Mouse (Mus musculus): Measurements from ENCODE around the gene Med18. TPM values are rescaled to one million over a fixed set of nuclear protein-coding genes. Genes with fewer than 3 reads are reported as not detected.
"Not testable (repeated sequence)": the region's sequence is repeated elsewhere in the genome, so short reads cannot be mapped to it uniquely, and the experiment has no call there.

The Med18 gene
- total RNA-seq, 2 experiments from 2014 or later: 8.7 to 9.4 TPM

DNA sequence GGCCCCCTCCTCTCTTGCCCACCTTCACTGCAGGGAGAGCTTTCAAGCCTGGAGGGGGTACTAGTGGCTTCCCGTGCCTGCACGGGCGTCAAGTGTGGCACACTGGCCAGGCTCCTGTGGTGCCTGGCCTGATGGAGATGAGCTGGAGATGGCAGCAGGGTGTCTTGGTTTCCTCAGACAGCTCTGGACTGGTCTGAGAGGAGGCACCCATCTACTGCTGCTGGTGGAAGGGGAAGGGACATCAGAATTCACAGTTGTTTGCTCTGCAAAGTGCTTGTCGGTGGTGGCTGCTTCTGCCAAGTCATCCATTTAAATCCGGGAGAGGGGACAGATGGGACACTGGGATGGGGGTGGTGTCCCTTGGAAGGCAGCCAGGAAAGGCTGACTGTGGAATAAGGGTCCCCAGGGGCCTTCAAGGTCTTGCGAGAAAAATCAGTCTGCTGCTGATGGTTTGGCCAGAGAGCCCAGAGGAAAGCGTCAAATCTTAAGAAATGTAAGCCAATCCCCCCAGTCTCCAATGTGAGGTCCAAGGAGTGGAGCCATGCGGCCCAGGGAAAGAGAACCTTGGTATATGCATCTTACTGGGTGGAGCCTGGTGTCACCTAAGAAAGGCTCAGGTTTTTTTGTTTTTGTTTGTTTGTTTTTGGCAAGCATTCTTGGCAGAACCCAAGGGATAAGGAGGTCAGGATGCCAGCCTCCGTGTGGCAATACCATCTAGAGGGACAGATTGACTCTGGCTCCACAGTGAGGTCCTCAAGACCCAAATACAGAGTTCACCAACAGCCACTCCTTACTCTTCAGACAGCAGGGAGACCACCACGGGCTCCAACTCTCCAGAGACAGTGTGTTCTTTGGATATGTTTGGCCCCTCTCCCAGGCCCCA is 28.7 kb upstream of the Med18 start:
- Histone ChIP-seq H3K27ac (peak overlapping the region; percentile 61), H3K4me3 (no peak overlapping the region)
- DNase-seq (ENCODE audit: low spot score in 2 of 2): peak; percentile 12 to 56
- no peak for TF ChIP-seq CTCF (conservative IDR thresholded peaks at IDR 0.05)

- H3K4me3 ChIP-seq: no peak overlapping the region
- TF ChIP-seq CTCF (conservative IDR thresholded peaks at IDR 0.05): no peak
- H3K27ac ChIP-seq: peak overlapping the region; percentile 61
- no peak for DNase-seq (ENCODE audit: low spot score in 2 of 2)
These were observed 28.0 kb upstream of the Med18 start for GRCm38 (mm10) chr4:132491748-132492147.

GRCm38 (mm10) chr4:132491057-132491456 is 27.3 kb upstream of the Med18 start:
- Histone ChIP-seq H3K27ac (no peak overlapping the region), H3K4me3 (no peak overlapping the region)
- no peak for DNase-seq (ENCODE audit: low spot score in 2 of 2)
- TF ChIP-seq CTCF (conservative IDR thresholded peaks at IDR 0.05): no peak

- no peak overlapping the region for H3K4me3 ChIP-seq
- TF ChIP-seq CTCF (conservative IDR thresholded peaks at IDR 0.05): no peak
- no peak overlapping the region for H3K27ac ChIP-seq
- DNase-seq (ENCODE audit: low spot score in 2 of 2): no peak
These were observed 26.7 kb upstream of the Med18 start for GRCm38 (mm10) chr4:132490273-132491010.

- H3K4me3 ChIP-seq: no peak overlapping the region
- no peak for DNase-seq (ENCODE audit: low spot score in 2 of 2)
- no peak for TF ChIP-seq CTCF (conservative IDR thresholded peaks at IDR 0.05)
- no peak overlapping the region for H3K27ac ChIP-seq
These were observed 25.3 kb upstream of the Med18 start for GRCm38 (mm10) chr4:132488976-132489375.

- H3K27ac ChIP-seq: no peak overlapping the region
- no peak for TF ChIP-seq CTCF (conservative IDR thresholded peaks at IDR 0.05)
- no peak overlapping the region for H3K4me3 ChIP-seq
- DNase-seq (ENCODE audit: low spot score in 2 of 2): no peak
These were observed 24.8 kb upstream of the Med18 start for GRCm38 (mm10) chr4:132488521-132488920.

DNA sequence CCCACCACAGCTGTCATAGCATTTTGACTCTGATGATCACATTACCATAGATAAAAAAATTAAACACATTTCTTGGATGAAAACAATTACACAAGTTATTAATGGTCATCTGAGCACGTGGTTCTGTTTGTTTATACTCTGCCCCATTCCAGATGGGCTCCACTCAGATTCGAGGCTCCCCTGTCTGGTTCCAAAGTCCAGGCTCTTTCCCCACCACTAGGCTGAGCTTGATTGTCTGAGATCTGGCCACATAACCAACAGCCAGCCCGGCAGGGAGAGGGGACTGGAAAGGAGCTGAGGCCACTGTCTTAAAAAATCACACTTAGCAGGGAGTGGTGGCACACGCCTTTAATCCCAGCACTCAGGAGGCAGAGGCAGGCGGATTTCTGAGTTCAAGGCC is 21.1 kb upstream of the Med18 start:
- Histone ChIP-seq H3K4me3 (no peak overlapping the region), H3K27ac (no peak overlapping the region)
- no peak for TF ChIP-seq CTCF (conservative IDR thresholded peaks at IDR 0.05)
- DNase-seq (ENCODE audit: low spot score in 2 of 2): no peak

GRCm38 (mm10) chr4:132484231-132484630 is 20.5 kb upstream of the Med18 start:
- no peak for DNase-seq (ENCODE audit: low spot score in 2 of 2)
- Histone ChIP-seq H3K4me3 (no peak overlapping the region), H3K27ac (no peak overlapping the region)
- no peak for TF ChIP-seq CTCF (conservative IDR thresholded peaks at IDR 0.05)

DNA sequence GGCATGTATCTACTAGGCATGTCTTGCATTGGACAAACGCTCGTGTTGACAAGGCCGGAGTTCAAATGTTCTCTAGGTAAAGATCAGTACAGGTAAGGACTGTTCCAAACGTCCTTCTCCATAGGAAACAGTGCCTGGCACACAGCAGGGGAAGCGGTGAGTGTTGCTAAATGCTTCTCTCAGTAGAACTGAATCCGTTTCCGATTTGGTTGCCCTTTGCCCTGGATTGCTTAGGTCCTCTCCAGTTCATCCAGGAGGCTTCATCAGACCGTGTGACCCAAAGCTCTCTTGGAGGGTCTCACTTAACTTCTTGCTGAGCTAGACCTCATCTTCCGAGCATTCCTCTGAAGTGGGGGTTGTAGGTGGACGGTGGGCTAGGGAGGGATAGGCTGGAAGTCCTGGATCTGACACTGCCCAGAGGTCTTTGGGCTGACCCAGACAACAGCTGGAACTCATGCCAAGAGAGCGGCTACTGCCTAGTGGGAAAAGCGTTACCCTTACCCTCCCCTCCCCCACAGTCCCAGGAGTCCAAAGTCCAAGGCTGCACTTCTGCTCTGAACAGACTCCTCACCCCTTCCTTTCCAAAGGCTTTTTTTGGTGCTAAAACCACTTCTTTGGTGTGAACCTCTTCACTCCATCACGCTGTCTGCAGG is 19.4 kb upstream of the Med18 start:
- TF ChIP-seq CTCF (conservative IDR thresholded peaks at IDR 0.05): no peak
- no peak overlapping the region for H3K27ac ChIP-seq
- no peak overlapping the region for H3K4me3 ChIP-seq
- no peak for DNase-seq (ENCODE audit: low spot score in 2 of 2)

DNA sequence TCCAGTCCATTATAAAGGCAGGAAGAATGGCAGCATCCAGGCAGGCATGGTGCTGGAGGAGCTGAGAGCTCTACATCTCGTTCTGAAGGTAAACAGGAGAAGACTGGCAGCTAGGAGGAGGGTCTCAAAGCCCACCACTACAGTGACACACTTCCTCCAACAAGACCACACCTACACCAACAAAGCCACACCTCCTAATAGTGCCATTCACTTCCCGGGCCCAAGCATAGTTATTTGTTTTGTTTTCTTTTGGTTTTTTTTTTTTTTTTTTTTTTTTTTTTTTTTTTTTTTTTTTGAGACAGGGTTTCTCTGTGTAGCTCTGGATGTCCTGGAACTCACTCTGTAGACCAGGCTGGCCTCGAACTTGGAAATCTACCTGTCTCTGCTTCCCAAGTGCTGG is 18.4 kb upstream of the Med18 start:
- not testable (repeated sequence) for DNase-seq (ENCODE audit: low spot score in 2 of 2); H3K27ac ChIP-seq; H3K4me3 ChIP-seq

DNA sequence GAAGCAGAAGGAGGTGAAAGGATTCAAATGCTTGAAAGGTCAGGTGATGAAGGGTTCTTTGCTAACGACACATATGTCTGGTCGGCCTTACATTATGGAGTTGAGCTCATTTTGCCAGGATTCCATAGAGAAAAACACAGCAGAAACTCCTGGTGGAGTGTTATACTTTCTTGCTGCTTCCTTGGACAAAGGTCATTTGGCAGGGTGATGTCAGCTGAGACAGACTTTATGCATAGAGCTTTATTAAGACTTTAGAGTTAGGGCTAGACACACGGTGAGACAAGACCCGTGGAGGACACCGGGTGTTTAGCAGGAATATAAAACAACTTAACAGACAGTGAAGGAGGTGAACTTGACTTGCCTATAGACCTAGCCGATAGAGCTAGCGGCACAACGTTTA is 14.1 kb upstream of the Med18 start:
- no peak overlapping the region for H3K27ac ChIP-seq
- H3K4me3 ChIP-seq: no peak overlapping the region
- no peak for DNase-seq (ENCODE audit: low spot score in 2 of 2)
- TF ChIP-seq CTCF (conservative IDR thresholded peaks at IDR 0.05): no peak

DNA sequence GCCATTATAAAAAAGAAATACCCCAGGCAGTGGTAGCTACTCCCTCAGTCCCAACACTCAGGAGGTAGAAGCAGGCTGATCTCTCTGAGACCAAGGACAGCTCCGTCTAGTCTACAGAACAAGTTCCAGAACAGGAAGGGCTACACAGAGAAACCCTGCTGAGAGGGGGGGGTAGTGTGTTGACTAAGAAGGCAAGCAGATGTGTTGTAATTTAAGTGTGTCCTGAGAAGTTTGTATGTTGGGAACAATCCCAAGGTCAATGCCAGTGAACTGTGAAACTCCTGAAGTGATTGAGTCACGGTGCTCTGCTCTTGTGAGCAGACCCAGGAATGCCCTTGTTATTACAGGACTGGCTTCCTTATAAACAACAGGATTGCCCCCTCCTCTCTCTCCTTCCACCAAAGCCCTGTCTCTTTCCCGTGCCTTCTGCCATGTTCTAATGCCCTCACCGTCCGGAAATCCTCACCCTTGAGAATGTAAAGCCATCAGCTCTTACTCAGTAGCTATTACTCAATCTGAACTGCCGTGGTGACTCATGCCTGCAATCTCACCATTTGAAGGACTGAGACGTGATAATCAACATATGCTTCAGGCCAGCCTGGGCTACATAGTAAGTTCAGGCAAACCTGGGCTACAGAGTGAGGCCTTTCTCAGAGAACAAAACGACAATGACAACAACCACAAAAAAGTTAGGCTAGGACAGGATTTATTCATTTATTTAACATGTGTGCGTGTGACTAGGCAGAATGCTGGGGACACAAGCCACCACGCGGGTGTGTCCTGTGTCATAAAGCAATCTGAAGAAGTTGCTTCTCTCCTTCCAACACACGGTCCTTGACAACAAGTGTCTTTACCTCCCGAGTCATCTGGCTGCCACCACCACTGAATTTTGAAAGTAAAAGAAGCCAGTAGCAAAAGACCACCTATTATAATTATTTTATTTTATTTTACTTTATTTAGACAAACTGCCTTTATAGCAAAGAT is 12.5 kb upstream of the Med18 start:
- DNase-seq (ENCODE audit: low spot score in 2 of 2): no peak
- no peak for TF ChIP-seq CTCF (conservative IDR thresholded peaks at IDR 0.05)
- Histone ChIP-seq H3K4me3 (no peak overlapping the region), H3K27ac (no peak overlapping the region)

Measured in layer of hippocampus, adult 2 months (tissue).